Mouse (Mus musculus): Measurements from ENCODE around the gene Srek1ip1.

GRCm38 (mm10) chr13:104878508-104878907, 86.2 kb downstream of the Srek1ip1 start:
- TF ChIP-seq CTCF (IDR thresholded peaks at IDR 0.05; ENCODE audit: borderline replicate concordance, insufficient read depth, low read length) (no peak), POLR2A (IDR thresholded peaks at IDR 0.05; ENCODE audit: low read depth, low read length) (no peak)

All from embryonic fibroblast, embryonic 13.5 days (primary cell).